Mouse (Mus musculus) midbrain, embryonic 11.5 days (tissue): ENCODE data around the gene Fgfrl1. TPM values are rescaled to one million over a fixed set of nuclear protein-coding genes. Genes with fewer than 3 reads are reported as not detected.

Experiments used
- ATAC-seq: fragments of 200-750 bp; cut with Nextera tagmentation; 2 replicates; pipeline ENCODE4 v1.8.0; 2017; ENCODE audit warnings: moderate TSS enrichment, moderate library complexity; ENCODE audit not compliant: low FRiP score
- DNase-seq: peaks from one replicate; pipeline ENCODE4 v3.0.0; 2015; ENCODE audit warnings: low spot score; ENCODE audit errors: missing footprints
- H3K27ac ChIP-seq: fragments of 300-500 bp; sonication (generic); 2 replicates; pipeline ENCODE4 v1.5.1; 2014; ENCODE audit warnings: low read depth, low read length
- H3K27me3 ChIP-seq: fragments of 300-500 bp; sonication (generic); 2 replicates; pipeline ENCODE4 v1.6.1; 2014; ENCODE audit warnings: mild to moderate bottlenecking, low read length, moderate library complexity, mixed read lengths; ENCODE audit not compliant: control insufficient read depth, insufficient read depth
- H3K36me3 ChIP-seq: fragments of 300-500 bp; sonication (generic); 2 replicates; pipeline ENCODE4 v1.6.1; 2014; ENCODE audit warnings: mild to moderate bottlenecking, low read length, moderate library complexity, mixed read lengths; ENCODE audit not compliant: control insufficient read depth, insufficient read depth
- H3K4me1 ChIP-seq: fragments of 300-500 bp; sonication (generic); 2 replicates; pipeline ENCODE4 v1.6.1; 2014; ENCODE audit warnings: low read length; ENCODE audit not compliant: control insufficient read depth, insufficient read depth
- H3K4me2 ChIP-seq: fragments of 300-500 bp; sonication (generic); 2 replicates; pipeline ENCODE4 v1.6.1; 2014; ENCODE audit warnings: mild to moderate bottlenecking, moderate library complexity
- H3K4me3 ChIP-seq: fragments of 300-500 bp; sonication (generic); 2 replicates; pipeline ENCODE4 v1.5.1; 2014; ENCODE audit warnings: low read depth, low read length
- H3K9ac ChIP-seq: fragments of 300-500 bp; sonication (generic); 2 replicates; pipeline ENCODE4 v1.6.1; 2014; ENCODE audit warnings: low read length
- H3K9me3 ChIP-seq: fragments of 300-500 bp; sonication (generic); 2 replicates; pipeline ENCODE4 v1.6.1; 2016; ENCODE audit warnings: low read length; ENCODE audit not compliant: control insufficient read depth
- WGBS: fragments of 180-500 bp; shearing (Covaris S2); extraction: QIAGEN DNeasy Blood & Tissue Kit; methylation state at CpG from one replicate; pipeline ENCODE4 v1.1.7; 2014; 5-methylcytosine and 5-hydroxymethylcytosine counted together
- polyA plus RNA-seq: library from polyadenylated mRNA; unstranded; fragments of >200 nt; fragmentation: Nextera tagmentation; extraction: Ambion mirVana; gene quantifications from 2 replicates; pipeline ENCODE4 v1.2.1, GENCODE M21; 2014

Gene Fgfrl1
- polyA plus RNA-seq = 11.9 and 15.0 TPM in 2 replicates

- H3K27ac ChIP-seq = no peak within 1 kb of the TSS
- peak within 1 kb of the TSS; percentile 7; the same call in 1 of the 2 replicates for H3K4me3 ChIP-seq
- no peak for ATAC-seq
- H3K9me3 ChIP-seq = no peaks in the 10 kb centered on the region
- DNase-seq = no peak
- 4% methylated on average over 15 of the region's 18 CpGs for WGBS
- peaks cover 14% of the 10 kb centered on the region for H3K27me3 ChIP-seq
- H3K9ac ChIP-seq = no peak within 1 kb of the TSS
- H3K4me2 ChIP-seq = peak within 1 kb of the TSS; percentile 80
- no peaks in the 10 kb centered on the region for H3K36me3 ChIP-seq
- peaks cover 25% of the 10 kb centered on the region for H3K4me1 ChIP-seq
Observed at GRCm38 (mm10) chr5:108692271-108692670, at the start of gene Fgfrl1. TSS of gene Fgfrl1 (plus strand) at chr5:108692382.

- Histone ChIP-seq H3K27ac (no peak overlapping the region), H3K36me3 (no peaks in the 10 kb centered on the region), H3K4me2 (no peak overlapping the region), H3K4me1 (no peaks in the 10 kb centered on the region), H3K9me3 (no peaks in the 10 kb centered on the region), H3K9ac (no peak overlapping the region), H3K27me3 (no peaks in the 10 kb centered on the region), H3K4me3 (no peak overlapping the region)
- ATAC-seq (no peak), DNase-seq (no peak)
- WGBS = 82% methylated on average over 2 of the region's 2 CpGs
Observed at GRCm38 (mm10) chr5:108643674-108644073, 48.5 kb upstream of the Fgfrl1 start.

GRCm38 (mm10) chr5:108645651-108646342 is 46.4 kb upstream of the Fgfrl1 start:
- Histone ChIP-seq H3K4me1 (no peaks in the 10 kb centered on the region), H3K36me3 (no peaks in the 10 kb centered on the region), H3K4me2 (no peak overlapping the region), H3K27ac (no peak overlapping the region), H3K4me3 (no peak overlapping the region), H3K9ac (no peak overlapping the region), H3K27me3 (no peaks in the 10 kb centered on the region), H3K9me3 (no peaks in the 10 kb centered on the region)
- peak; percentile 68 for DNase-seq
- WGBS = 91% methylated on average over 9 of the region's 9 CpGs
- no peak for ATAC-seq

- no peaks in the 10 kb centered on the region for H3K9me3 ChIP-seq
- 95% methylated on average over 3 of the region's 3 CpGs for WGBS
- DNase-seq (peak; percentile 78), ATAC-seq (no peak)
- no peak overlapping the region for H3K4me3 ChIP-seq
- H3K4me1 ChIP-seq = no peaks in the 10 kb centered on the region
- no peak overlapping the region for H3K27ac ChIP-seq
- no peak overlapping the region for H3K4me2 ChIP-seq
- H3K9ac ChIP-seq = no peak overlapping the region
- H3K36me3 ChIP-seq = no peaks in the 10 kb centered on the region
- no peaks in the 10 kb centered on the region for H3K27me3 ChIP-seq
Observed at GRCm38 (mm10) chr5:108646343-108646660, 45.9 kb upstream of the Fgfrl1 start.

GRCm38 (mm10) chr5:108647311-108647710 is 44.9 kb upstream of the Fgfrl1 start:
- no peaks in the 10 kb centered on the region for H3K27me3 ChIP-seq
- no peaks in the 10 kb centered on the region for H3K9me3 ChIP-seq
- 94% methylated on average over 2 of the region's 2 CpGs for WGBS
- no peak overlapping the region for H3K4me2 ChIP-seq
- no peak overlapping the region for H3K4me3 ChIP-seq
- no peaks in the 10 kb centered on the region for H3K4me1 ChIP-seq
- no peak for ATAC-seq
- DNase-seq = peak; percentile 59
- H3K36me3 ChIP-seq = no peaks in the 10 kb centered on the region
- H3K27ac ChIP-seq = no peak overlapping the region
- H3K9ac ChIP-seq = no peak overlapping the region

GRCm38 (mm10) chr5:108647820-108648465 is 44.2 kb upstream of the Fgfrl1 start:
- H3K27ac ChIP-seq = no peak overlapping the region
- no peaks in the 10 kb centered on the region for H3K9me3 ChIP-seq
- no peak overlapping the region for H3K4me2 ChIP-seq
- DNase-seq (peak; percentile 51), ATAC-seq (no peak)
- no peaks in the 10 kb centered on the region for H3K4me1 ChIP-seq
- WGBS = 89% methylated on average over 2 of the region's 2 CpGs
- no peak overlapping the region for H3K4me3 ChIP-seq
- no peaks in the 10 kb centered on the region for H3K27me3 ChIP-seq
- no peak overlapping the region for H3K9ac ChIP-seq
- H3K36me3 ChIP-seq = no peaks in the 10 kb centered on the region

GRCm38 (mm10) chr5:108648937-108649576 is 43.1 kb upstream of the Fgfrl1 start:
- no peak for ATAC-seq
- H3K9ac ChIP-seq = no peak overlapping the region
- WGBS = 91% methylated on average over 11 of the region's 11 CpGs
- no peak overlapping the region for H3K4me3 ChIP-seq
- no peaks in the 10 kb centered on the region for H3K4me1 ChIP-seq
- peak; percentile 70 for DNase-seq
- no peaks in the 10 kb centered on the region for H3K9me3 ChIP-seq
- no peak overlapping the region for H3K4me2 ChIP-seq
- H3K27me3 ChIP-seq = no peaks in the 10 kb centered on the region
- peaks cover 7% of the 10 kb centered on the region for H3K36me3 ChIP-seq
- H3K27ac ChIP-seq = no peak overlapping the region

- Histone ChIP-seq H3K27ac (no peak overlapping the region), H3K4me2 (no peak overlapping the region), H3K4me1 (no peaks in the 10 kb centered on the region), H3K36me3 (peaks cover 11% of the 10 kb centered on the region), H3K27me3 (no peaks in the 10 kb centered on the region), H3K4me3 (no peak overlapping the region), H3K9ac (no peak overlapping the region), H3K9me3 (no peaks in the 10 kb centered on the region)
- WGBS = 88% methylated on average over 7 of the region's 7 CpGs
- DNase-seq (no peak), ATAC-seq (no peak)
Observed at GRCm38 (mm10) chr5:108650341-108650740, 41.8 kb upstream of the Fgfrl1 start.

GRCm38 (mm10) chr5:108651136-108651720 is 41.0 kb upstream of the Fgfrl1 start:
- Histone ChIP-seq H3K36me3 (peaks cover 11% of the 10 kb centered on the region), H3K4me3 (no peak overlapping the region), H3K4me2 (no peak overlapping the region), H3K9me3 (no peaks in the 10 kb centered on the region), H3K27me3 (no peaks in the 10 kb centered on the region), H3K9ac (no peak overlapping the region), H3K27ac (no peak overlapping the region), H3K4me1 (no peaks in the 10 kb centered on the region)
- WGBS = 84% methylated on average over 5 of the region's 5 CpGs
- DNase-seq = peak; percentile 77
- ATAC-seq = no peak
